Mouse (Mus musculus): Measurements from ENCODE around the gene Col13a1. TPM values are rescaled to one million over a fixed set of nuclear protein-coding genes. Genes with fewer than 3 reads are reported as not detected.

Col13a1 gene
- polyA plus RNA-seq, 1 experiment, result 1.1 TPM

DNA sequence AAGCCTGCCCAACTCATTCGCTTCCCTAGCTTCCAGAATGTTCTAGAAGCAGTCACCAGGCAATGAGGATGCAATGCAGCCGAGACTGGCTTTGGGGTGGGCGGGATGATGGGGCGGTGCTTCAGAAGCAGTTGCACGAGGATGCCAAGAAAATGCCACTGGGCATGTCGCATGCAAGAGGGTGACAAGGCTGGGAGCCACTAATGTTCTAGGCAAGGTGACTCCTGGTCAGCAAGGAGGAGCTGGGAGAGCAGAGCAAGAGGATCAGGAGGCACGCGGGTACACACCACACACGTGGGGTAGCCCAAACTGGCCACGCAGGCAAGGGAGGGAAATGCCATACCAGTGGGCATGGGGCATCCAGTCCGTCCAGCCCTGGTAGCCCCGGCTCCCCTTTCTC, 136.6 kb downstream of the Col13a1 start:
- TF ChIP-seq POLR2A (IDR thresholded peaks at IDR 0.05; ENCODE audit: extremely low read depth, insufficient read depth, low read length), result no peak
- no peak for TF ChIP-seq CTCF (IDR thresholded peaks at IDR 0.05; ENCODE audit: extremely low read depth, insufficient read depth, low read length)
- no peaks in the 10 kb centered on the region for H3K4me1 ChIP-seq (ENCODE audit: control insufficient read depth, insufficient read depth, low read length)
- H3K27ac ChIP-seq (ENCODE audit: insufficient read depth, low read length), result no peak overlapping the region
- H3K4me3 ChIP-seq (ENCODE audit: insufficient read depth, low read length), result no peak overlapping the region

DNA sequence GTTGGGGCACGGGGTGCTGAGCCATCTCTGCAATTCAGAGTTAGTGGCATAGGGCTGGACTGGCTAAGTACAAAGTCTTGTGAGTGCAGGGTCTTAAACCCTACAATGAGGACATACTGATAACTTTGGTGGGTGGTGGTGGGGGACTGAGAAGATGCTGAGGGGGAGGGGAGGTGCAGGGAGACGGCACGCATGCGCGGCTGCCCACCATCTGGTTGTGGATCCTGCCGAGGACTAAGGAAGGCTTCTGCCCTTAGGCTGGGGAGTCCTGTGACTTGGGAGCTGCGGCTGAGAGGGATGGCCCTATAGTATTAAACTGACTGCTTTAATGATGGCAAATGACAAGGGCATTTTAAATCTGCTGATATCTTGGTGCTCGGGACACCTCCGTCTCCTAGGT, 139.6 kb downstream of the Col13a1 start:
- no peak for TF ChIP-seq CTCF (IDR thresholded peaks at IDR 0.05; ENCODE audit: extremely low read depth, insufficient read depth, low read length)
- TF ChIP-seq POLR2A (IDR thresholded peaks at IDR 0.05; ENCODE audit: extremely low read depth, insufficient read depth, low read length), result no peak
- H3K27ac ChIP-seq (ENCODE audit: insufficient read depth, low read length), result no peak overlapping the region
- H3K4me1 ChIP-seq (ENCODE audit: control insufficient read depth, insufficient read depth, low read length), result no peaks in the 10 kb centered on the region
- no peak overlapping the region for H3K4me3 ChIP-seq (ENCODE audit: insufficient read depth, low read length)

DNA sequence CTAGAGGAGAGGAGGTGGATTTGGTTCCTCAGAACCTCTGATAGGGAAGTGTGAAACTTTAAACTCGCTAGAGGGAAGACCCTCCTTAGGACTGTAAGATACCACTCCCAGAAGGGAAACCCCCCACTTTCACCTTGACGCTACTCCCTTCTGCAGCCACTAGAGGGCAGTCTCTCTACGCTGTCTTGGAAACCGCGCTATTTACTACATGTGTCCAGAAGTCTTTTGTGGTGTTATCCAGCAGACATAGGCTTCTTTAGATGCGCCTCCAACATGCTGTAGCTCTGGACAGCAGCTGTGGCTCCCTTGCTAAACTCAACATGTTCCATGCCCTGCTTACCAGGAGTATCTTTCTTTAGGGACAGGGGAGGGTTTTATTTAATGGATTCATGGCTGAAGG, 140.1 kb downstream of the Col13a1 start:
- H3K4me1 ChIP-seq (ENCODE audit: control insufficient read depth, insufficient read depth, low read length), result no peaks in the 10 kb centered on the region
- TF ChIP-seq CTCF (IDR thresholded peaks at IDR 0.05; ENCODE audit: extremely low read depth, insufficient read depth, low read length) (peak; percentile 90), POLR2A (IDR thresholded peaks at IDR 0.05; ENCODE audit: extremely low read depth, insufficient read depth, low read length) (no peak)
- no peak overlapping the region for H3K27ac ChIP-seq (ENCODE audit: insufficient read depth, low read length)
- H3K4me3 ChIP-seq (ENCODE audit: insufficient read depth, low read length), result no peak overlapping the region

DNA sequence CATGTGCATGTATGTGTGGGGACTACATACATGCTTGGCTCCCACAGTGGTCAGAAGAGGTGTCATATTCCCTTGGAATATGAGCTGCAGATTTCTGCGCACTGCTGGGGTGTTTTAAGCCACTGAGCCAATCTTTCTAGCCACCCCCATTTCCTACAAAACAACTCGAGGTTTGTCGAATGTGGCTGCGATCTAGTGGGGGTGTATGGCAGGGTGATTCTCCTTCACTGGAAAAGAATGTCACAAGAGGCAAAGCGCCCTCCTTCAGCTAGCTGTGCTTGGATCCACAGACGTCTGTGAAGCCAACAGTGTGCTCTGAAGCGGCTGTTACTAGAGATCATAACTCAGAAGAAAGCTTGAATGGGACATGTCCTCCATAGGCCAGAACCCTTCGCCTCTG, 141.6 kb downstream of the Col13a1 start:
- Histone ChIP-seq H3K4me1 (ENCODE audit: control insufficient read depth, insufficient read depth, low read length) (no peaks in the 10 kb centered on the region), H3K27ac (ENCODE audit: insufficient read depth, low read length) (no peak overlapping the region), H3K4me3 (ENCODE audit: insufficient read depth, low read length) (no peak overlapping the region)
- no peak for TF ChIP-seq CTCF (IDR thresholded peaks at IDR 0.05; ENCODE audit: extremely low read depth, insufficient read depth, low read length)
- TF ChIP-seq POLR2A (IDR thresholded peaks at IDR 0.05; ENCODE audit: extremely low read depth, insufficient read depth, low read length), result no peak

DNA sequence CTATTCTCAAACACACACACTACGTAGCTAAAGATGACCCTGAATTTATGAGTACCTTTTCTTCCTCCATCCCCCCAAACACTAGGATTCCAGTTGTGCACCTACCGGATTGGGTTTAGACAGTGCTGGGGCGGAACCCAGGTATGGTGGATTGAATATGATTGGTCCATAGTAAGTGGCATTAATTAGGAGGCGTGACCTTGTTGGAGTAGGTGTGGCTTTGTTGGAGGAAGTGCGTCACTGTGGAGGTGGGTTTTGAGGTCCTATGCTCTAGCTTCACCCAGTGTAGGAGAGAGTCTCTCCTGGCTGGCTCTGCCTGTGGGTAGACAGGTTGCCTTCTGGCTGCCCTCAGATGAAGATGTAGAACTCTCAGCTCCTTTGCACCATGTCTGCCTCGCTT, 144.6 kb downstream of the Col13a1 start:
- TF ChIP-seq CTCF (IDR thresholded peaks at IDR 0.05; ENCODE audit: extremely low read depth, insufficient read depth, low read length), result no peak
- no peak for TF ChIP-seq POLR2A (IDR thresholded peaks at IDR 0.05; ENCODE audit: extremely low read depth, insufficient read depth, low read length)
- Histone ChIP-seq H3K4me3 (ENCODE audit: insufficient read depth, low read length) (no peak overlapping the region), H3K27ac (ENCODE audit: insufficient read depth, low read length) (no peak overlapping the region), H3K4me1 (ENCODE audit: control insufficient read depth, insufficient read depth, low read length) (no peaks in the 10 kb centered on the region)

DNA sequence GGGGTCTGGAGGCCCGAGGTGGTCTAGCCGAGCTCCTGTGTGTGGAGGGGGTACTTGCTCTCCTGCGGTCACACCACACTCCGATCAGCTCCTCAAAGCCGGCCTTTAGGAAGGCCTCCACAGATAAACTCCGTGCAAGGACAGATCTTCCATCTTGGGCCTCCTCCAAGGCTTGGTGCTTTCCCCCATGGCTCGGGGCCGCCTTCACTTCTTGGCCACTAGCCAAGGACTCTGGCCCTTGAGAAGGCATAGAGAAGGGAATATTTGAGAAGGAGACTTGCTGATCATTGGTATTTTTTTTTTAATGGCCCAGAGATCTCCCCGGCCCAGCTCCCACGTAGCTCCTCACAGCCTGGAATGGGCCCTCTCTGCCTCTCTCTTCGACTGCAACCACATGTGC, 146.2 kb downstream of the Col13a1 start:
- H3K4me1 ChIP-seq (ENCODE audit: control insufficient read depth, insufficient read depth, low read length), result no peaks in the 10 kb centered on the region
- no peak overlapping the region for H3K27ac ChIP-seq (ENCODE audit: insufficient read depth, low read length)
- H3K4me3 ChIP-seq (ENCODE audit: insufficient read depth, low read length), result no peak overlapping the region
- TF ChIP-seq POLR2A (IDR thresholded peaks at IDR 0.05; ENCODE audit: extremely low read depth, insufficient read depth, low read length), result no peak
- no peak for TF ChIP-seq CTCF (IDR thresholded peaks at IDR 0.05; ENCODE audit: extremely low read depth, insufficient read depth, low read length)

DNA sequence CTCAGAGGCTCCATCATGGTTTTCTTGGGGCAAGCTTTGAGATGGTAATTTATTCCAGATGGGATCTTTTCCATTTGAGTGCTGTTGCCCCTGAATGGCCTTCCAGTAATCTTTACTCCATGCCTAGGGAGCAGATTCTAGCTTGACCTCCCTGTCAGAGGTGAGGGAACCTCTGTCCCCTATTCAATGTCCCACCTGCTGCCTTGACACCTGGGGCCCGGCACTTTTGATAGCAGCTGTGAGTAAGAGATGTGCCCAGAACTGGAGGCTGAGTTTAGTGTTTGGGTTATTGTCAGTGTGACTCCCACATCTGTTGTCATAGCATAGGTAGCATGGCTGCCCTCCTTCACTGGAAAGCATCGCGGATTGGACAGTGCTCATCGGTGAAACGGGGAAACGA, 147.2 kb downstream of the Col13a1 start:
- H3K4me3 ChIP-seq (ENCODE audit: insufficient read depth, low read length), result no peak overlapping the region
- no peak overlapping the region for H3K27ac ChIP-seq (ENCODE audit: insufficient read depth, low read length)
- no peak for TF ChIP-seq CTCF (IDR thresholded peaks at IDR 0.05; ENCODE audit: extremely low read depth, insufficient read depth, low read length)
- H3K4me1 ChIP-seq (ENCODE audit: control insufficient read depth, insufficient read depth, low read length), result no peaks in the 10 kb centered on the region

DNA sequence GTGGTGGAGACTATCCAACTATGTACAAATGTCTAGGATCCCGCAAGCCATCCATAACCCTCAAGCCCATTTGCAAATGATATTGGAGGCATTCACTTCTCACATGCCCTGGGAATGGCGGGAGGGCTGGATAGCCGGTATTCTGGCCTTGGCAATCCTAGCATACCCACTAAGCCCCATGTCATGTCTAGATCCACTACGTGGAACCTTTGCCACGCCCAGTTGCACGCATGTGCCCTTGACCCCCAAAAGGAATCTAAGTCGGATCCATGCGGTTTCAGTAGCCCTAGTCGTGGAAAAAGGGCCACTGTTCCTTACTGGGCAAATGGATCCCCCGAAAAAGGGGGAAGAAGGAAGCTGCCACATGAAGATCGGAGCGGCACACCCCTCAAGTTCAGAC, 147.7 kb downstream of the Col13a1 start:
- H3K27ac ChIP-seq (ENCODE audit: insufficient read depth, low read length), result no peak overlapping the region
- no peaks in the 10 kb centered on the region for H3K4me1 ChIP-seq (ENCODE audit: control insufficient read depth, insufficient read depth, low read length)
- H3K4me3 ChIP-seq (ENCODE audit: insufficient read depth, low read length), result no peak overlapping the region
- TF ChIP-seq CTCF (IDR thresholded peaks at IDR 0.05; ENCODE audit: extremely low read depth, insufficient read depth, low read length), result no peak

DNA sequence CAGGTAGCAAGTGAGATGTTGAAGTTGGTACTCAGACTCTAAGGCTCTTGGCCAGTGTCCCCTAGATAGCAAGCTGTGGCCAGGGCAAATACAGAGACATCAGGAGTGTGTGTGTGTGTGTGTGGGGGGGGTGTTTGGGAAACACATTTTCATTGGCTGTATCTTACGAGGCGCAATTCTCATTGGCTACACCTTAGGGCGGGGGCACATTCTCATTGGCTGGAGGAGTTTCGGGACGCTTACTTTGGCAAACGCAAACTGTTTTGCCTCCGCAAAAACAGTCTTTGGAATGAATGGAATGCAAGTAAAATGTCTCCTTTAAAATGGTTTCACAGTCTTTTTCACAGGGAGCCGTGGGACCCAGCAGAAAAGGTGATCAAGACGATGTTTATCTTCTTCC, 148.1 kb downstream of the Col13a1 start:
- TF ChIP-seq POLR2A (IDR thresholded peaks at IDR 0.05; ENCODE audit: extremely low read depth, insufficient read depth, low read length) (no peak), CTCF (IDR thresholded peaks at IDR 0.05; ENCODE audit: extremely low read depth, insufficient read depth, low read length) (no peak)
- no peaks in the 10 kb centered on the region for H3K4me1 ChIP-seq (ENCODE audit: control insufficient read depth, insufficient read depth, low read length)
- H3K4me3 ChIP-seq (ENCODE audit: insufficient read depth, low read length), result no peak overlapping the region

DNA sequence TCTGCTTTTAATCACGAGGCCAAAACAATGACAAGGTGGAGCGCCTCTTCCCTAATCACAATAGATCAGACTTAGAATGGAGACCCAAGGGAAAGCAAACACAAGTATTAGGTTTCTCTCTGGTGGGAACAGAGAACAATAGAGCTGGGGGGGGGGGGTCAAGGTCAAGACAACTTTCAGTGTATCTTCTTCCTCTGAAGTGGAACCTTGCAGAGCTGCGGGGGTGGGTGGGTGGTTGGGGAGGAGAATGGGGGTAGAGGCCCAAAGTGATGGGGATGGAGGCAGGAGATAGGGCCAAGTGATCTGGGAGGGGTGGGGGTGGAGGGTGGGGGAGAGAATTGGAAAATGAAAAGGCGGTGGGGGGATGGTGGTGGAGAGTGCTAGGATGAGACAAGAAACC, 149.9 kb downstream of the Col13a1 start:
- Histone ChIP-seq H3K27ac (ENCODE audit: insufficient read depth, low read length) (no peak overlapping the region), H3K4me1 (ENCODE audit: control insufficient read depth, insufficient read depth, low read length) (no peaks in the 10 kb centered on the region), H3K4me3 (ENCODE audit: insufficient read depth, low read length) (no peak overlapping the region)
- TF ChIP-seq CTCF (IDR thresholded peaks at IDR 0.05; ENCODE audit: extremely low read depth, insufficient read depth, low read length) (no peak), POLR2A (IDR thresholded peaks at IDR 0.05; ENCODE audit: extremely low read depth, insufficient read depth, low read length) (no peak)

More for the DNA sequence above, 148.1 kb downstream of the Col13a1 start:
- H3K27ac ChIP-seq (ENCODE audit: insufficient read depth, low read length), result no peak overlapping the region

Data from cortical plate, adult 2 months (tissue).